Mouse (Mus musculus) limb, embryonic 12.5 days (tissue): Measurements from ENCODE around the gene Ezh1. TPM values are rescaled to one million over a fixed set of nuclear protein-coding genes. Genes with fewer than 3 reads are reported as not detected.
"Not testable (repeated sequence)": the region's sequence is repeated elsewhere in the genome, so short reads cannot be mapped to it uniquely, and the experiment has no call there.

Source experiments
- ATAC-seq: fragments of 200-750 bp; cut with Nextera tagmentation; 2 replicates; pipeline ENCODE4 v1.8.0; 2017; ENCODE audit warnings: low read depth, moderate TSS enrichment; ENCODE audit not compliant: insufficient number of reproducible peaks, insufficient read depth, low FRiP score, low TSS enrichment
- H3K27ac ChIP-seq: fragments of 300-500 bp; sonication (generic); 2 replicates; pipeline ENCODE4 v1.5.1; 2016; ENCODE audit warnings: mild to moderate bottlenecking, moderate library complexity
- H3K27me3 ChIP-seq: fragments of 300-500 bp; sonication (generic); 2 replicates; pipeline ENCODE4 v1.6.1; 2016; ENCODE audit warnings: mild to moderate bottlenecking, moderate library complexity
- H3K36me3 ChIP-seq: fragments of 300-500 bp; sonication (generic); 2 replicates; pipeline ENCODE4 v1.6.1; 2016; ENCODE audit warnings: mild to moderate bottlenecking, moderate library complexity
- H3K4me1 ChIP-seq: fragments of 300-500 bp; sonication (generic); replicated peaks from 2 replicates; pipeline ENCODE4 v1.6.1; 2016
- H3K4me2 ChIP-seq: fragments of 300-500 bp; sonication (generic); 2 replicates; pipeline ENCODE4 v1.6.1; 2016; ENCODE audit warnings: mild to moderate bottlenecking, moderate library complexity
- H3K4me3 ChIP-seq: fragments of 300-500 bp; sonication (generic); replicated peaks from 2 replicates; pipeline ENCODE4 v1.5.1; 2016; ENCODE audit warnings: mild to moderate bottlenecking
- H3K9ac ChIP-seq: fragments of 300-500 bp; sonication (generic); replicated peaks from 2 replicates; pipeline ENCODE4 v1.6.1; 2016; ENCODE audit warnings: mild to moderate bottlenecking, moderate library complexity
- H3K9me3 ChIP-seq: fragments of 300-500 bp; sonication (generic); 2 replicates; pipeline ENCODE4 v1.6.1; 2016; ENCODE audit warnings: mild to moderate bottlenecking, moderate library complexity
- WGBS: fragments of 180-500 bp; shearing (Covaris S2); methylation state at CpG from one replicate; pipeline ENCODE4 v1.1.7; 2016; 5-methylcytosine and 5-hydroxymethylcytosine counted together
- polyA plus RNA-seq: library from polyadenylated mRNA; unstranded; fragments of >200 nt; fragmentation: Nextera tagmentation; extraction: Ambion mirVana; gene quantifications from 2 replicates; pipeline ENCODE4 v1.2.1, GENCODE M21; 2016

The Ezh1 gene
- polyA plus RNA-seq, 1 experiment from 2014 or later: 14.2 TPM

DNA sequence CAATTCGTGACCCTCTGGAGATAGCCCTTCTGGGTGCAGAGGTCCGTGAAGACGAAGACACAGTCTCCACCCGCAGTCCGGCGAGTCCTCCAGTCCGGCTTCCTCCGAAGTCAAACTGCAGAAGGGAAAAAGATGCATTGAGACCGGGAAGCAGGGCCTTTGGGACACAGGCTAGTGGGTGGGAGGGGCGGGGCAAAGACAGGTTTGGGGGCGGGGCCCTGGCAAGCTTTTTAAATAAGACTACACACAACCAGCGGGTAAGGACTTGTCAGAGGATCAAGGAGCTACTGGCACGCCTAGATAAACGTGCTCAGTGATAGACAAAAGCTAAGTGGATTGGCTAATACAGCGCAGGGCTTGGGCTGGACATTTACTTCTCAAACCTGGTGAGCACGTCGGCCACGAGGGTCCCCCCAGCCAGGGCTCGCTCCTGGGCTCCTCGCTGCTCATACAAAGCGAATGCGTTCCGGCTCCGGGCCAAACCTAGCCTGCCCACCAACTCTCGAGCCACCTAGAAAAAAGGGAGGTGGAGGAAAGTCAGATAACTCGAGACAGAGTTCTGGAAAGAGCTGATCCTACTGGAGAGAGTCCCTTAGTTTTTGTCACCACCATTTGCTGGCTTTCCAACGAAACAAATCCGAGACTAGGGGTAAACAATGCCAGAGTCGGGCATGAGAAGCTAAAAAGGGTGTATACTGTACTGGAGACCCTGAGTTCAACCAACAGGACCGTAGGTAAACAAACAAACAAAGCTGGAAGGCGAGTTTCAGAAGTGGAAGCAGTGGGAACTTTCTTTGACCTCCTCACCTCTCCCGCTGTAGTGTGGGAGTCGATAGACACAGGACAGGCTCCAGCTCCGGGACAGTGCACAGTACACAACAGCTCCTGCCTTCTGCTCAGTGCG is 61.3 kb downstream of the Ezh1 start:
- Histone ChIP-seq H3K36me3 (peaks cover 20% of the 10 kb centered on the region; the same call in 1 of the 2 replicates), H3K4me1 (peaks cover 30% of the 10 kb centered on the region), H3K27me3 (peaks cover 92% of the 10 kb centered on the region), H3K4me2 (peak overlapping the region; percentile 83), H3K4me3 (peak overlapping the region; percentile 47), H3K27ac (no peak overlapping the region), H3K9me3 (no peaks in the 10 kb centered on the region), H3K9ac (peak overlapping the region; percentile 63; the same call in 1 of the 2 replicates)
- no peak for ATAC-seq
- WGBS: 7% methylated on average over 35 of the region's 35 CpGs

GRCm38 (mm10) chr11:101164351-101164665 is 62.0 kb downstream of the Ezh1 start:
- H3K27ac ChIP-seq: no peak overlapping the region
- peak overlapping the region; percentile 63 for H3K9ac ChIP-seq
- peaks cover 24% of the 10 kb centered on the region for H3K4me1 ChIP-seq
- no peak for ATAC-seq
- 2% methylated on average over 21 of the region's 21 CpGs for WGBS
- peaks cover 20% of the 10 kb centered on the region; the same call in 1 of the 2 replicates for H3K36me3 ChIP-seq
- no peaks in the 10 kb centered on the region for H3K9me3 ChIP-seq
- peak overlapping the region; percentile 47 for H3K4me3 ChIP-seq
- H3K4me2 ChIP-seq: peak overlapping the region; percentile 83
- peaks cover 86% of the 10 kb centered on the region for H3K27me3 ChIP-seq

DNA sequence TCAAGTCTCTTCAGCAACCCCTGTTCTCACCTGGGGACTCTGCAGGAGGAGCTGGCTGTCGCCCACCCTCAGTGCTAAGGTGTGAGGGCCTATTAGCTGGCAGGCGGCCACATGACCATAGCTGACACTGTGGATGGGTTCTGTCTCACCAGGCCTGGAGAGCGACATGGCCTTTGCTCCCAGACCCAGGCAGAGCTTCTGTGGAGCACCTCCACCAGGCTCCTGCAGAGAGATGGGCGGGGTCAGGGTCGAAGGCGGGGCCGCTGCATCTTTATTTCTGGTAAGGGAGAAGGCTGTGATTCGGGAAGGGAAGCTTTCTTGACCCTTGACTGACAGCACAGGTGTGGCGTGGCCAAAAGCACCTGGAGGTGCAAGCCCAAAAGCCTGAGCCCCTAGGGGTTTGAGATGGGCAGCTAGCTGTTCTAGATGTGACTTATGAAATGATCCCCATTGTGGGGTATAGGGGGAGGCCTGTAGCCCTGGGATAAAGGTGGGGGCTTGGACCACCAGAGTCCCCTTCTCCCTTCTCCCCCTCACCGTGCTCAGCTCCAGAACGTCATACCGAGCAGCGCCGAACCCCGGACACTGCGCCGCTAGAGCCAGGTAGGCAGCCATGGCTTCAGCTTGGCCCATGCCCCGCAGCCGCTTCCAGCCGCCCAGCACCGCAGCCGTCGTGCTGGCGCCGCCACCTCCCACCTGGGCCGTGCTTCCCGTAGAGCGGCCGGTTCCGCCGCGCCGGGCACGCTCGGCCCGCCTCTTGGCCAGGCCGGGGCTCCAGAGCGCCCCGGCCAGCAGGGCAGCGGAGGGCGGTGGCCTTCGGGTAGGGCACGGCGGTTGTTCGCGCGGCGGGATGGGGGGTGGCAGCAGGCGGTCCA is 62.5 kb downstream of the Ezh1 start:
- peaks cover 20% of the 10 kb centered on the region; the same call in 1 of the 2 replicates for H3K36me3 ChIP-seq
- peak overlapping the region; percentile 83 for H3K4me2 ChIP-seq
- no peak for ATAC-seq
- H3K27me3 ChIP-seq: peaks cover 80% of the 10 kb centered on the region
- peaks cover 18% of the 10 kb centered on the region for H3K4me1 ChIP-seq
- H3K27ac ChIP-seq: no peak overlapping the region
- peak overlapping the region; percentile 47 for H3K4me3 ChIP-seq
- H3K9ac ChIP-seq: peak overlapping the region; percentile 63
- WGBS: 4% methylated on average over 49 of the region's 49 CpGs
- no peaks in the 10 kb centered on the region for H3K9me3 ChIP-seq

- Histone ChIP-seq H3K9ac (no peak overlapping the region), H3K4me1 (peaks cover 18% of the 10 kb centered on the region), H3K27ac (no peak overlapping the region), H3K9me3 (no peaks in the 10 kb centered on the region), H3K4me2 (no peak overlapping the region), H3K36me3 (peaks cover 20% of the 10 kb centered on the region; the same call in 1 of the 2 replicates), H3K27me3 (peaks cover 70% of the 10 kb centered on the region), H3K4me3 (no peak overlapping the region)
- 51% methylated on average over 5 of the region's 5 CpGs for WGBS
- ATAC-seq: no peak
Observed at GRCm38 (mm10) chr11:101162772-101163171, 63.5 kb downstream of the Ezh1 start.

DNA sequence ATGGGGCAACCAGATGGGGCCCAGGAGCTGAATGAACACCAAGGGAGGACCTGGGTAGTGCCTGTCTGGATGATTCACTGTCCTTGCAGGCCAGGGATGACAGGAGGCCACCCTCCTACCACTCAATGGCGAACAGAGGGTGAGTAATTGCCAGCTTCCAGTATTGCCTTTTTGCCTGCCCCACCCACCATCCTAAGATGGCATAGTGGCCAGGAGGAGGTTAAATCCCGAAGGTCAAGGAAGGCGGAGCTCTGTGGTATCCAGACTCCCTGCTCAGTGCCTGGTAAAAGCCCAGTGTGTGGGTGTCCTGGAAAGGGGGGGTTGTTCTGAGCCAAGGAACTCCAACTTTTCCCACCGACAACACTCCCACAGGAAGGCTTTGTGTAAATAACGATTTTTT is 64.0 kb downstream of the Ezh1 start:
- no peak for ATAC-seq
- Histone ChIP-seq H3K4me1 (peaks cover 18% of the 10 kb centered on the region), H3K36me3 (peaks cover 15% of the 10 kb centered on the region; the same call in 1 of the 2 replicates), H3K4me2 (no peak overlapping the region), H3K27me3 (peaks cover 66% of the 10 kb centered on the region), H3K27ac (no peak overlapping the region), H3K4me3 (no peak overlapping the region), H3K9me3 (no peaks in the 10 kb centered on the region), H3K9ac (no peak overlapping the region)
- WGBS: 51% methylated on average over 5 of the region's 5 CpGs

DNA sequence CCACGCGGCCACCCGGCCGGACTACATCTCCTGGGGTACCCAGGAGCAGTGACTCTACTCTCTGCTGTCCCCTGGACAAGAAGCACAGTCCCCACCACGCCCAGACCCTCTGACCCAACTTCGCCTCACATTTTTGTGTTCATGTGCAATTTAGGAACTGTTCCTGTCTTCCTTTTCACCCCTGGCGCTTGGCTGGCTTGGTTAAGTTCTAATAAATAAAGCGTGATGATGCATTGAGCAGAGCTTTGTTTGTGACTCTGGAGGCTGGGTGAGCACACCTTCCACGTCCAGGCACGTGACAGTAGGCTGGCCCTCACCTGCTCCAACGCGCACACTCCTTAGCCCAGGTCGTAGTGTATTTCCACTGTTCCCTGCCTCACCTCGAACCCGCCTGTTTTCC is 64.7 kb downstream of the Ezh1 start:
- Histone ChIP-seq H3K4me2 (no peak overlapping the region), H3K36me3 (peaks cover 14% of the 10 kb centered on the region; the same call in 1 of the 2 replicates), H3K4me1 (peaks cover 18% of the 10 kb centered on the region), H3K9ac (no peak overlapping the region), H3K4me3 (no peak overlapping the region), H3K27ac (no peak overlapping the region), H3K27me3 (peaks cover 61% of the 10 kb centered on the region), H3K9me3 (no peaks in the 10 kb centered on the region)
- 86% methylated on average over 15 of the region's 15 CpGs for WGBS
- ATAC-seq: no peak

DNA sequence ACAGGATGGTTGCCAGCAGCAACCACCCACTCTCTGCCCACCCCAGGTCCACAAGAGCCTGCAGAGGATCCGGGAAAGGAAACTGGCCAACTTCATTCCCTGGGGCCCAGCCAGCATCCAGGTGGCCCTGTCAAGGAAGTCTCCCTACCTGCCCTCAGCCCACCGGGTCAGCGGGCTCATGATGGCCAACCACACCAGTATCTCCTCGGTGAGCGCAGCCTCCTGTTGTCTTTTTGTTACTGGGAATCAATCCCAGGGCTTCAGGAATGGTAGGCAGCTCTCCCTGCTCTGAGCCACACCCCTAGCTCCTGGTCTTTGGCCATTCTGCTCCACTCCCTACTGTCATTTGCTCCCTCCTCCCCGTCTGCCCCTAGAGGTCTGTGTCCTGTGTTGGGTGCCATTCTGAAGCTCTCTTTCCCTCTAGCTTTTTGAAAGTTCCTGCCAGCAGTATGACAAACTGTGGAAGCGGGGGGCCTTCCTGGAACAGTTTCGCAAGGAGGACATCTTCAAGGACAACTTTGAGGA is 65.2 kb downstream of the Ezh1 start:
- ATAC-seq, H3K9me3 ChIP-seq, H3K9ac ChIP-seq, H3K27ac ChIP-seq, H3K4me3 ChIP-seq, H3K4me2 ChIP-seq: not testable (repeated sequence)
- 75% methylated on average over 8 of the region's 8 CpGs for WGBS
- Histone ChIP-seq H3K27me3 (peaks cover 61% of the 10 kb centered on the region), H3K4me1 (peaks cover 23% of the 10 kb centered on the region), H3K36me3 (peaks cover 14% of the 10 kb centered on the region; the same call in 1 of the 2 replicates)

DNA sequence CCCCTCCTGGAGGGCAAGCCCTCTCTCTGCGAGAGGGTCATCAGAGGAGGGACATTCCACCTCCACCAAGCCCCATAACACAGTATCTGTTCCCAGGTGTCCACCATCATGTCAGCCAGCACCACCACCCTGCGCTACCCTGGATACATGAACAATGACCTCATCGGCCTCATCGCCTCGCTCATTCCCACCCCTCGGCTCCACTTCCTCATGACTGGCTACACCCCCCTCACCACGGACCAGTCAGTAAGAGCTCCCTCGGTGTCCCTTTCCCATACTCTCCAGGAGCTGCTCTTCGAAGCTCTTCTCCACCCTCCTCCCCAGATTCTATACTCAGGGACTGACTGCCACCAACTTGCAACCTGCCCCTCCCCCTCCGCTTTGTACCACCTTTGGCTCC is 66.1 kb downstream of the Ezh1 start:
- H3K4me2 ChIP-seq, H3K27ac ChIP-seq, H3K9me3 ChIP-seq, ATAC-seq, H3K4me3 ChIP-seq, H3K9ac ChIP-seq: not testable (repeated sequence)
- 71% methylated on average over 10 of the region's 10 CpGs for WGBS
- Histone ChIP-seq H3K27me3 (peaks cover 54% of the 10 kb centered on the region), H3K36me3 (peaks cover 14% of the 10 kb centered on the region; the same call in 1 of the 2 replicates), H3K4me1 (peaks cover 31% of the 10 kb centered on the region)

- no peaks in the 10 kb centered on the region for H3K36me3 ChIP-seq
- H3K27ac ChIP-seq: peak within 1 kb of the TSS; percentile 62; the same call in 1 of the 2 replicates
- H3K4me1 ChIP-seq: peaks cover 14% of the 10 kb centered on the region
- peak; percentile 78 for ATAC-seq
- no peaks in the 10 kb centered on the region for H3K9me3 ChIP-seq
- WGBS: 2% methylated on average over 36 of the region's 36 CpGs
- peak within 1 kb of the TSS; percentile 73 for H3K4me2 ChIP-seq
- H3K27me3 ChIP-seq: peaks cover 14% of the 10 kb centered on the region; the same call in 1 of the 2 replicates
- H3K9ac ChIP-seq: peak within 1 kb of the TSS; percentile 52
- peak within 1 kb of the TSS; percentile 44 for H3K4me3 ChIP-seq
Observed at GRCm38 (mm10) chr11:101155728-101156371, 70.4 kb downstream of the Ezh1 start, which contains the start of gene Tubg2. Gene Tubg2 (plus strand): TSS chr11:101155907.

DNA sequence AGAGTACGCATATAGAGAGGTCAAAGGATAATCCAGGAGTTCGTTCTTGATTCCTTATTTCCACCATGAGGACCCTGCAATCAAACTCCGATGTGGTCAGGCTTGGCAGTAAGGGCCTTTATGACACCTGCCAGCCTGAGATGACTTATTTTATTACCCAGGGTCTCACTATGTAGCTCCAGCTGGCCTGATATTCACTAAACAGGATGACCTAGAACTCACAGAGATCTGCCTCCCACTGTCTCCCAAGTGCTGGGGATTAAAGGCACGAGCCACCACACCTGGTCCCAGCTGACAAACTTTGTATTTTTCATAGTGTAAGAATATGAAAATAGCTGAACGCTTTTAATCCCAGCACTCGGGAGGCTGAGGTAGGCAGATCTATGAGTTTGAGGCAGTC is 71.1 kb downstream of the Ezh1 start:
- Histone ChIP-seq H3K36me3 (no peaks in the 10 kb centered on the region), H3K9ac (no peak overlapping the region), H3K4me3 (peak overlapping the region; percentile 44; the same call in 1 of the 2 replicates), H3K9me3 (no peaks in the 10 kb centered on the region), H3K4me2 (peak overlapping the region; percentile 73; the same call in 1 of the 2 replicates), H3K27me3 (peaks cover 13% of the 10 kb centered on the region; the same call in 1 of the 2 replicates), H3K27ac (no peak overlapping the region), H3K4me1 (peaks cover 14% of the 10 kb centered on the region)
- 67% methylated on average over 6 of the region's 6 CpGs for WGBS
- ATAC-seq: no peak
